Mouse (Mus musculus): ENCODE measurements at regions not wholly inside any gene's neighbourhood (a gene's known extent, or its start where the extent isn't known, plus 50 kb on each side); places are given as distances from the start of the nearest gene placed in this dataset.

DNA sequence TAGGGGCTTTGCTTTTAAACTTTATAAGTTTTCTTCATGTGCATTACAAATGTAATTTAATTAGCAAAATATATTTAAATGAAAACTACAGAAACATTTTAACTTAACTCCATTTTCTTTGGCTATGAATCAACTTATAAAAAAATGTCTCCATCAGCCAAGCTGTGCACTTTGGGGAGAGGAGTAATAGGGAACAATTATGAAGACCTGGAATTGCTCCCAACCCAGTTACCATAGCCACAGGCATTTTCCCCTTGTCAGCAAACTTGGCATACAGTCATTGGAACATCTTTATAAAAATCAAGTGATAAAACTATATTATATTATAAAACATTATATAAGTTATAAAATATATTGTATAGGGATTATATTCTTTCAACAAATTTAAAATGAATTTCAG lies 65.0 kb downstream of the Atxn7l3b start:
- DNase-seq (ENCODE audit: extremely low read depth, low read depth): no peak

DNA sequence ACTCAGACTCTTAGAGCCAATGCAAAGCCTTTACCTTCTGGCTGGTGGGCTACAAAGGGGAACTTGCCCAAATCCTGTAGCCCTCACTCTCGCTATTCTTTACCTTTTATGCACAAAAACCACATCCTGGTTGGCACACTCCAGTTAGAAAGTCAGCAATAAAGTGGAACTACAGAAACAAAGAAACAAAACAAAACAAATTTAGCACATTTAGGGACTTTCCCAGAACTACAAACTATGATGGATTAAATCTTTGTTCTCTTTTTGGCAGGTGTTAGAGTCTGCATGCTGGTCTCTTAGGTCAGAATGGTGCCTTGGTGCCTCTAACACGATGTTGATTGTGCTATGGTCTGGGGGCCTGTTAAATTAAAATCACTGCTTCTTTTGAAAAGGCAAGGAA lies 65.4 kb downstream of the Atxn7l3b start:
- DNase-seq (ENCODE audit: extremely low read depth, low read depth): no peak

DNA sequence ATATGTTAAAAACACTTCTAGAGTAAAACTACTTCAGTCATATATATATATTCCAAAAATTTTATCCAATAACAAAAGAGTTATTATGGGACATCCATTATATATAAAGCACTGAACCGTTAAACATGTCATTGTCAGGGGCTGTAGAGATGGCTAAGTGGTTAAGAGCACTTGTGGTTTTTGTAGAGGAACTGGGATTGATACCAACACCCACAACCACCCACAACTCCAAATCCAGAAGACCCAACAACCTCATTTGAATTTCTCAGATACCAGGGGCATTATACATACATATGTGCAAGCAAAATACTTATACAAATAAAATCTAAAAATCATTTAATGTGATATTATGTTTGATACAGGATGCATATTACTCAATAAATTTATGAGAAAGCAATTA lies 76.8 kb downstream of the Atxn7l3b start:
- no peak for DNase-seq (ENCODE audit: extremely low read depth, low read depth)

DNA sequence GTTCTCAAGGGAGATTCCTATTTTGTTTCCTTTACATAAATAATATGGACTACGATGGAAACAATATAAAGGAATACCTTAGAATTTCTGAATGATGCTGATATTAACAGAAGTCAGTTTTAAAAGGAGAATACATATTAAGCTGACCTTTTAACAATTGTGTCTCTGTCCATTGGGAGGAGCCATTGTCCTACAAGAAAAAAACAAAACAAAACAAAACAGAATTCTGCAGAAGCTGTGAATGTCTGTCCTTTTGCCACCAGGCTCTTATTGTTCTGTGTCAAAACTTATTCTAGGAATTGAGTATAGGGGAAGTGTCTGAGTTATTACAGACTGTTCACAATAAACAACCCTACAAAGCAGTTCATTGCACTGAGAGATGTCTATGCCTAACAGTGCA lies 82.6 kb downstream of the Atxn7l3b start:
- no peak for DNase-seq (ENCODE audit: extremely low read depth, low read depth)

DNA sequence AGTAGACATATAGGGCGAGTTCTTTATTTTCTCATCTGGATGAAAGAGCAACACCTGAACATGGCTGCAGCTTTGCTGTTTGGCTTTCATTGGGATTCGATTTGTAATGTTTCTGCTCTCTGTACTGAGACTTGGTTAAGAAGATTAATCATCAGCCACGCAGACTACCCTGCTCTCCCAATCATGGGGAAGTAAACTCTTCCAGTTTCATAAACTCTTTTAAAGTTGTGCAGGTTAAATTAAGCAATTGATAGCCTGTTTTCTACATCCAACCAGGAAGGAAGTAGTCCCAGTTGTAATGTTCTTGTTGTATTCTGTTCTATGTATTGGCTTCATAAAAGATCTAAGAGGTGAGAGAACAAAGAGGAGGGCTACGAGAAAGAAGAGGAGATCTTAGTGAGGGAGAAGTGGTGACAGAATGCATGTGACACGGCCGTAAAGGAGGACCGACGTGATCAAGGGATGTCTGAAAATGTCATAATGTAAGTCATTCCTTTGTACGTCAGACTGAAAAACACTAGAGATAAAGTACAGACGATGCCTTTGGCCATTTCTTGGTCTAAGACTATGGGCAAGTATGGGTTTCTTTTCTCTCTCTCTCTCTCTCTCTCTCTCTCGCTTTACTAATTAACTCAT lies 91.3 kb downstream of the Atxn7l3b start:
- no peak for DNase-seq (ENCODE audit: extremely low read depth, low read depth)

DNA sequence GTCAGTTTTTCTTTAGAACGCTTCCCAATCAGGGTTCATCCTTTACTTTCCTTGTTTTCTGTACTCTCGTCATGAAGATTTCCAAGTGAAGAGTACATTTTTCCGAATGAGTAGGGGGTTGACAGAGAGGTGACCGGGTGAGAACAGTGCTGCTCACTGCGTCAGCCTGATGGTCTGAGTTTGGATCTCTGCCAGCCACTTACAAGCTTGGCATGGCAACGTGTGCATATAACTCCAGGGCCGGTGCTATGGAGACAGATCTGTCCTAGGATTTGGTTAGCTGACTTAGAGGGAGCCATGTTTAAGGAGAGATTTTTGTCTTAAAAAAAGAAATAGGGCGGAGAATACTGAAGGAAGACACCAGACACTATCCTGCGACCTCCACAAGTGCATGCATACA lies 92.8 kb downstream of the Atxn7l3b start:
- no peak for DNase-seq (ENCODE audit: extremely low read depth, low read depth)

DNA sequence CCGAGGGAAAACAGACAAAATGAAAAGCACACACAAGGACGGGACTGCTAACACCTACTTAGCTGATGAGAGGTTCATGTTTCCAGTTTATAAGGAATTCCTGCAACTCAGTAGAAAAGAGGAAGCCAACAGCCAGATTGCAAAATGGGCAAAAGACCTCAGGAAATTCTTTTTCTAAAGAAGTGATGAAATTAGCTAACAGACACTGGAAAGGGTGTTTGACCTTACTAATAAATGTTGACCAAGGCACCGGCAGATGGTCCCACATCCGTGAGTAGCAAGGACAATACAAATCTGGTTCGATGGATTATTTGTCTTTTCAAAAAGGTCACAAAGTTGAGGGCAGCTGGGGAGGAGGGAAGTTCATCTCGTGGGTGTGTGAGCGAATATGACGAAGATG lies 93.3 kb downstream of the Atxn7l3b start:
- no peak for DNase-seq (ENCODE audit: extremely low read depth, low read depth)

DNA sequence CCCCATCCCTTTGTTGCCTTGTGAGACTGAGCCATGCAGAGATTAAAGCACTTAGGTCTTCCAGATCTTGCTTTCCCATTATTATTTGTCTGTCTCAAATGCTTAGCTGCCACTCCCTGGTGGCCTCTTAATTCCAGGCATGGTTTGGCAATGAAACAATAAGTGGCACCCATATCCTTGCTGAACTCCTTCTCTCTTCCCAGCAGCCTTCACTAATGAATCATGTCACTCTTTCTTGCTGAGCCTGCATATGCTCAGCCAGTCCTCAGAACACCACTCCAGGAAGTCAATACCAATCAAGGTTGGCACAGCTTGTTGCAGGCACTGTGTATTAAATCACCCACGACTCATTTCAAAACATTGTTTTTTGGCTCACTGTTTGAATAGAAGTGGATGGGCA lies 118.6 kb downstream of the Atxn7l3b start:
- DNase-seq (ENCODE audit: extremely low read depth, low read depth): no peak

DNA sequence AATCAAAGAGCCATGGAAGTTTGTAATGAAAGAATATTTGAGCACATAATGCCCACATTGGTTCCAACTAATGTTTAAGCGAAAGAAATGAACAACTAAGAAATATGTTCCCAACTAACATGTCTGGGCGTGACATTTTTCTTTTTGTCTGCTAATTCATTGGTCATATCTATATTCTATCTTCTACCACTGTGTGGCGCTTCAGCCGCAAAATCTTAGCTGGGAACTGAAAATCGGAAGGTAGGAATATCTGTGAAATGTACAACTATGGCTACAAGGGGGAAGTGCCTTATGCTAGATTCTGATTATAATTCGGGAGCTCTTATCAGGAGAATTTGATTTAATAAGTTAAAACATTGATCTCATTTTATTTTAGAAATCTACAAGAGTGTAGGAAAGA lies 125.2 kb downstream of the Atxn7l3b start:
- DNase-seq (ENCODE audit: extremely low read depth, low read depth): peak; percentile 36

DNA sequence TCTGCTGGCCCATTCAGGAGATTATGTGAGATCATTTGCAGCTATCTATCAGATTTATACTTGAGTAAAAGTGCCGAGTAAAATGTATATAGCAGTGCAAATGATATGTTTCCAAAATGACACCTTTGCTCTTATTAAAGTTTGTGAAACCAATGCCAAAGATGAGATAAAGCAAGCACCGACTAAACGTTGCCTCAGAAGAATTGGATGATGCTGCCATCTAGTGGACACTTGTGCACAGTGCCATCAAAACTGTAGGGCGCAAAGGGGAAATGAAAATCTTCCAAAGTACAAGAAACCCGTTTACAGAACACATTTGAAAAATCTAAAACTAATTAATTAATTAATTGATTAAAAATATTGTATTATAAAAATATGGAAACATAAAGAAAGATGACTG lies 127.2 kb downstream of the Atxn7l3b start:
- DNase-seq (ENCODE audit: extremely low read depth, low read depth): peak; percentile 30

DNA sequence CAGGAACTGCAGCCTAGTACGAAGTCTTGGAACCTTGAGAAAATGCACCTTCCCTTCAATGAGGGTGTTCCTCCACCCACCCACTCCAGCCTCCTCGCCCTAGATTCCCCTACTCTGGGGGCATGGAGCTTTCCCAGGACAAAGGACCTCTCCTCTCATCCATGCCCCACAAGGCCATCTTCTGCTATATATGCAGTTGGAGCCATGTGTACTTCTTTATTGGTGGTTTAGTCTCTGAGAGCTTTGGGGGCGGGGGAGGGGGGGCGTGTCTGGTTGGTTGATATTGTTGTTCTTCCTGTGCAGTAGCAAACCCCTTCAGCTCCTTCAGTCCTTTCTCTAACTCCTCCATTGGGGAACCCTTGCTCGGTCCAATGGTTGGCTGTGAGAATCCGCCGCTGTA lies 130.2 kb downstream of the Atxn7l3b start:
- DNase-seq (ENCODE audit: extremely low read depth, low read depth): no peak

DNA sequence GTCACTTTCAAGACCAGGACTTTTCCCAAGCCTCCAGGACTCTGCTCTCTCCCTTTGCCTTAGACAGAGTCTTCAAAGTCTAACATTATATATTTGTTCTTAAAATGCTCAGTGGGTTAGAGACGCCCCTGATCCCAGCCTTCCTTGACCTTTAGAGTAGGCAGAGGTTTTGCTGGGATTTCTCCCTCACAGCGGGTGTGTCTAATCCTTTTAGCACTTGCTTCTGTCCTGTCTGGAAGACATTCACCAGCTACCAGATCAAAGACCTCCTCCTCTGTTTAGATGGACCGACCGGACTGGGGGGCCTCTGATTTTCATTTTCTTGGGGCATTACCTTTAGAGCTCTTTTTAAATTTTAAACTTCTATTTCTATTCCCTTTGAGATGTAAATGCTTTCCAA lies 130.7 kb downstream of the Atxn7l3b start:
- no peak for DNase-seq (ENCODE audit: extremely low read depth, low read depth)

DNA sequence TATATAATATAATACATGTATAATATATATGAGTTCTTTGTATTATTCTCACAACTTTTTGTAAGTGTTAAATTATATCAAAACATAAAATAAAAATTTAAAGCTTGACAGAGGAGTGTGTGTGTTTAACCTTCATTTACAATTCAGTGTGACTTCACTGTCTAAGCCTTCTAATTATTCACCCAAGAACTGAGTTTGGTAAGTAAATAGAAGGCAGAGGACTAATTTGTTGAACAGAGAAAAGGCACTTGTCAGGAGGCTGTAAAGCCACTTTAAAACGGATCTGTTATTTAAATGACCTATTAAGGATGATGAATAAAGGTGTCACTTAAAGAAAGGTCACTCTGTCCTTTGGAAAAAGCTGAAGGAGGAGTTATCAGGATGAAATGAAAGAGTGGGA lies 132.9 kb downstream of the Atxn7l3b start:
- no peak for DNase-seq (ENCODE audit: extremely low read depth, low read depth)

DNA sequence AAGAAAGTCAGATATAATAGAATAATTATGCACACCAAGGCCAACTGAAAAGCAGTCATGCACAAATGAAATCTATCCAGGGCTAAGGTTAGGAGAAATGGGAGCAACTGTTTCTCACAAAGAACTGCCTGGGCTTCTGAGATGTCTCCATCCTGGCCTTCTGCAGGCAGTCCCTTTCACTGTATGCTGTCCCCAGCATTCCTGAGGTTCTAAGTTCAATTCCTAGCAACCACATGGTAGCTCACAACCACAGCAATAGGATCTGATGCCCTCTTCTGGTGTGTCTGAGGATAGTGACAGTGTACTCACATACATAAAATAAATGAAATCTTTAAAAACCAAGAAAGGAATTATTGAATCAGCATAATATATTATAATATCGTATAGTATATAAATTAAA lies 133.3 kb downstream of the Atxn7l3b start:
- no peak for DNase-seq (ENCODE audit: extremely low read depth, low read depth)

DNA sequence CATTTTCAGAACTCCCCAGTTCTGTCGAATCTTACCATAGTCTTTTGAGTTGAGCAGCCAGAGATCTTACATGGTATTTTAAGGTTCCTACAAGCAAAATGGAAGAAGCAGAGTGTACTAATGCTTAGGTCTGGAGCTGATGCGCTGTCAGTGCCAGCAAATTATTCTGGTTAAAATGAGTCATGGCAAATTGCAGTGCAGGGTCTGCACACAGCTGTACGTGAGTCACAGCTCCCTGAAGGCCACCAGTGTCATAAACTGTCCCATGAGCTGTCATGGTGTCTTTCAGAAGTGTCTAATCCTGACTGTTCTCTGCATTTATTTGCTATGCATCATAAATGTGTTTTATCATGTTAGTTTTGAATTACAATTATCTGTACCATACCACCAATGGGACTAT lies 140.6 kb downstream of the Atxn7l3b start:
- DNase-seq (ENCODE audit: extremely low read depth, low read depth): no peak

DNA sequence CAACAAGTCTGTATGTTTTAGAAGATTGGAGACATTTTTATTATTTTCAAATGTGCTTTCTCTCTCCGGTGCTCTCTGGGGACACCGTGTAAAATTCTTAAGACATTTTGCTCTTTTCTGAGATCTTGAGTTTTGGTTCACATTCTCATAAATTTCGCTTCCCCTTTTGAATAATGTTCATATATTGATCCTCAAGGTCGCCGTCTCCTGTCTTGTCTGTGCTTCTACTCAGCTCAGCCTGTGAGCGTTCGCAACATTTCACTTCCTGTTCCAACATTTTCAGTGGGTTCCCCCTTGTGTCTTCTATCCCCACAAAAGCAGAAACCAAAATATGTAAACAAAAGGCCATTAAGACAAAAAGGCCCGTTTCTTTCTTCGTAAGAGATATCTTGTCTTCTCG lies 154.5 kb downstream of the Atxn7l3b start:
- DNase-seq (ENCODE audit: extremely low read depth, low read depth): no peak

DNA sequence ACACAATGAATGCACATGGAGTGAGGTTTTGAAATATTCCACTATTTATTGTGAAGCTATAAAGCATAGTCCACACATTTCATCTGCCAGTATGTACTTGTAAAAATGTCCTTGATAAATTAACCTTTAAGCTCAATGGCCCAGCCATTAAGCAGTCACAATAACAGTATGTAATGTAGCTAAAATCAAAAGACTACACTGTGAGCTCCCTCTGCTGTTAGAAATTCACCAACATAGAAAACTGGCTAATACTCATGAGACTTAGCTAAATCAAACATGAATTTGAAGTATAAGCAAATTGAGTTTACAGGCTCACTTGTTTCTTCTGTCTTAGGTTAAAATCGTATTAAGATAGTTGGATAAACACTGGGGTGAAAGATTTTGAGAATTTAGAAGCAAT lies 182.1 kb downstream of the Atxn7l3b start:
- DNase-seq (ENCODE audit: extremely low read depth, low read depth): no peak

DNA sequence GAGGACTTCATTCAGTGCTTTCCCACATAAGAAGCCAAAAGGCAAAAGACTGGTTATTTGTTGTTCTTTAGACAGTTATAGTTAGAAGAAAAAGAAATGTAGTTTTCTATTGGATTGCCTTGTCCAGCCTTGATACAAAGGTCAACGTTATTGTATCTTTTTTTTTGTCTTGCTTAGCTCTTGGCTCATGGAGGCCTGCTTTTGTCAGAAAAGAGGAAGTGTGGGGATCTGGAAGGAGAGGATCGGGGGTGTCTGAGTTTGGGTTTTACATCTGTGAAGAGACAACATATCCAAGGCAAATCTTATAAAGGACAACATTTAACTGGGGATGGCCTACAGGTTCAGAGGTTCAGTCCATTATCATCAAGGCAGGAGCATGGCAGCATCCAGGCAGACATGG lies 185.3 kb downstream of the Atxn7l3b start:
- DNase-seq (ENCODE audit: extremely low read depth, low read depth): peak; percentile 24

DNA sequence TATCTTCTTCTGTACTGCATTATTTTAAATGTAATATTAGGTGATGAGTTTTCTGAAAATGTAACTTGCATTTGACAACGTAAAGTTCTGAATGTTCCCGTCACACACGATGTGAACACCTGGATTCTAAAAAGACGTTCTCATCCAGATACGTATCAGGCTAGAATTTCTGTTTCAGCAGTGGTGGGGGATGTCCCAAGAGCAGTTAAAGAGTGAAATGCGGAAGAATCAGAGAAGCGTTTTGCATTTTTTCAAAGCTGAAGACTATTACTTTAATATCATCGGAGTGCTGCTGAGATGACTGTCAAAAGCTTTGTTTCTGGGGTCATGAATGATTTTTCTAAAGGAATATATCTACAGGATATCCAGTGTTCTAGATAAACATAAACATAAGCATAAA lies 186.7 kb downstream of the Atxn7l3b start:
- DNase-seq (ENCODE audit: extremely low read depth, low read depth): no peak
